Mouse (Mus musculus) CH12.LX (cell line): ENCODE data around the gene Slc20a1. TPM values are rescaled to one million over a fixed set of nuclear protein-coding genes. Genes with fewer than 3 reads are reported as not detected.
A peak's percentile ranks its signal among the peaks of the same experiment; 100 is the strongest.

ENCODE experiments used
- DNase-seq: peaks from one replicate; pipeline ENCODE4 v3.0.0-alpha.2; 2013; ENCODE audit errors: extremely low read depth
- H3K27ac ChIP-seq: 2 replicates; pipeline ENCODE4 v1.5.1; 2012; ENCODE audit warnings: low read depth, mild to moderate bottlenecking, control low read depth, moderate library complexity; ENCODE audit not compliant: insufficient read depth
- H3K27me3 ChIP-seq: replicated peaks from 2 replicates; pipeline ENCODE3; 2012; ENCODE audit warnings: inconsistent platforms
- H3K36me3 ChIP-seq, 2 experiments: replicated peaks in 1 of 2; 2 replicates each; pipeline versions ENCODE3 to v1.6.1; 2012; ENCODE audit warnings: inconsistent platforms in 1 of 2, low read length in 1 of 2, mild to moderate bottlenecking in 1 of 2, mixed read lengths in 1 of 2, moderate library complexity in 1 of 2; ENCODE audit not compliant: control insufficient read depth in 1 of 2, insufficient read depth in 1 of 2
- H3K4me1 ChIP-seq, 2 experiments: 2 replicates each; pipeline ENCODE4 v1.6.1; 2012; ENCODE audit warnings: inconsistent platforms in 1 of 2, moderate library complexity in 1 of 2; ENCODE audit not compliant: insufficient read depth in 2 of 2, control insufficient read depth in 1 of 2
- H3K4me2 ChIP-seq: 2 replicates; pipeline ENCODE4 v1.6.1; 2012; ENCODE audit warnings: low read depth, mild to moderate bottlenecking, control low read depth; ENCODE audit not compliant: poor library complexity, insufficient read depth, severe bottlenecking
- H3K4me3 ChIP-seq, 3 experiments: fragments of 150-350 bp in 1 of 3; sonication (generic) in 1 of 3; replicated peaks in 1 of 3; 2 replicates each; pipeline versions ENCODE3 to v1.5.1; 2011 to 2012; ENCODE audit warnings: low read depth in 2 of 3, low read length in 2 of 3, mild to moderate bottlenecking in 2 of 3, moderate library complexity in 2 of 3, control low read depth in 1 of 3, improper control_type of control experiment in 1 of 3, inconsistent platforms in 1 of 3, mixed read lengths in 1 of 3; ENCODE audit not compliant: poor library complexity in 1 of 3
- H3K79me2 ChIP-seq: replicated peaks from 2 replicates; pipeline ENCODE4 v1.6.1; 2012; ENCODE audit warnings: mild to moderate bottlenecking, moderate library complexity; ENCODE audit not compliant: control insufficient read depth, poor library complexity, insufficient read depth, severe bottlenecking; ENCODE audit errors: extremely low read depth
- H3K9ac ChIP-seq: 2 replicates; pipeline ENCODE4 v1.6.1; 2012; ENCODE audit warnings: low read depth, mild to moderate bottlenecking, control low read depth, moderate library complexity; ENCODE audit not compliant: insufficient read depth
- H3K9me3 ChIP-seq: replicated peaks from 2 replicates; pipeline ENCODE3; 2012; ENCODE audit warnings: low read length, inconsistent platforms, mixed read lengths
- CTCF ChIP-seq, 2 experiments: IDR thresholded peaks in 1 of 2; conservative IDR thresholded peaks in 1 of 2; 2 replicates each; pipeline ENCODE4 v1.5.1; 2011 to 2012; ENCODE audit warnings: low read depth in 2 of 2, low read length in 2 of 2, improper control_type of control experiment in 1 of 2, inconsistent platforms in 1 of 2, mild to moderate bottlenecking in 1 of 2, moderate library complexity in 1 of 2
- IRF4 ChIP-seq: IDR thresholded peaks from 2 replicates; pipeline ENCODE4 v1.6.1; 2014; ENCODE audit warnings: low read depth, mild to moderate bottlenecking, inconsistent platforms, low read length, improper control_type of control experiment
- JUN ChIP-seq: IDR thresholded peaks from 2 replicates; pipeline ENCODE4 v1.6.1; 2011; ENCODE audit warnings: low read depth, mild to moderate bottlenecking, low read length, improper control_type of control experiment, moderate library complexity; ENCODE audit not compliant: insufficient read depth
- MAX ChIP-seq: IDR thresholded peaks from 2 replicates; pipeline ENCODE4 v1.6.1; 2011; ENCODE audit warnings: low read length, improper control_type of control experiment
- POLR2AphosphoS2 ChIP-seq: IDR thresholded peaks from 2 replicates; pipeline ENCODE4 v1.6.1; 2011; ENCODE audit warnings: low read depth, low read length, improper control_type of control experiment
- TBP ChIP-seq: conservative IDR thresholded peaks from 2 replicates; pipeline ENCODE4 v1.6.1; 2011; ENCODE audit warnings: low read depth, low read length, improper control_type of control experiment
- TCF12 ChIP-seq: IDR thresholded peaks from 2 replicates; pipeline ENCODE4 v1.6.1; 2014; ENCODE audit warnings: low read depth, mild to moderate bottlenecking, inconsistent platforms, low read length, improper control_type of control experiment
- USF1 ChIP-seq: IDR thresholded peaks from 2 replicates; pipeline ENCODE4 v1.6.1; 2014; ENCODE audit warnings: low read depth, mild to moderate bottlenecking, inconsistent platforms, low read length, improper control_type of control experiment
- USF2 ChIP-seq: conservative IDR thresholded peaks from 2 replicates; pipeline ENCODE4 v1.6.1; 2011; ENCODE audit warnings: low read depth, low read length, improper control_type of control experiment
- ZNF384 ChIP-seq: IDR thresholded peaks from 2 replicates; pipeline ENCODE4 v1.6.1; 2012; ENCODE audit warnings: low read depth, low read length, improper control_type of control experiment, inconsistent platforms
- dilution Hi-C: fragments of 300-500 bp; cut with MboI; formaldehyde crosslinking; loops from 2 replicates; pipeline ENCODE4 v1.14.3; 2020; ENCODE audit warnings: low sequenced_read_pairs; ENCODE audit not compliant: extremely low pct_unique_long_range_greater_than_20kb, extremely low pct_ligation_motif_present
- in situ Hi-C: fragments of 300-500 bp; cut with MboI; formaldehyde crosslinking; loops from 3 replicates; pipeline ENCODE4 v1.14.3; 2019; ENCODE audit warnings: low sequenced_read_pairs, low pct_ligation_motif_present, low pct_unique_long_range_greater_than_20kb, mixed read lengths
- polyA plus RNA-seq: library from polyadenylated mRNA; unstranded; fragments of >175 nt; gene quantifications from 2 replicates; pipeline ENCODE4 v1.2.1, GENCODE M21; 2012; ENCODE audit warnings: low read depth; ENCODE audit not compliant: insufficient read length
- total RNA-seq, 2 experiments: library from RNA; depleted of rRNA; stranded (reverse); fragments of 300-350 nt in 1 of 2; fragments of >200 nt in 1 of 2; gene quantifications; 2 replicates each; pipeline ENCODE4 v1.2.3; 2012 to 2014

Gene Slc20a1
- total and polyA plus RNA-seq, 3 experiments, result 43.1 to 78.2 (median 72.1) TPM

DNA sequence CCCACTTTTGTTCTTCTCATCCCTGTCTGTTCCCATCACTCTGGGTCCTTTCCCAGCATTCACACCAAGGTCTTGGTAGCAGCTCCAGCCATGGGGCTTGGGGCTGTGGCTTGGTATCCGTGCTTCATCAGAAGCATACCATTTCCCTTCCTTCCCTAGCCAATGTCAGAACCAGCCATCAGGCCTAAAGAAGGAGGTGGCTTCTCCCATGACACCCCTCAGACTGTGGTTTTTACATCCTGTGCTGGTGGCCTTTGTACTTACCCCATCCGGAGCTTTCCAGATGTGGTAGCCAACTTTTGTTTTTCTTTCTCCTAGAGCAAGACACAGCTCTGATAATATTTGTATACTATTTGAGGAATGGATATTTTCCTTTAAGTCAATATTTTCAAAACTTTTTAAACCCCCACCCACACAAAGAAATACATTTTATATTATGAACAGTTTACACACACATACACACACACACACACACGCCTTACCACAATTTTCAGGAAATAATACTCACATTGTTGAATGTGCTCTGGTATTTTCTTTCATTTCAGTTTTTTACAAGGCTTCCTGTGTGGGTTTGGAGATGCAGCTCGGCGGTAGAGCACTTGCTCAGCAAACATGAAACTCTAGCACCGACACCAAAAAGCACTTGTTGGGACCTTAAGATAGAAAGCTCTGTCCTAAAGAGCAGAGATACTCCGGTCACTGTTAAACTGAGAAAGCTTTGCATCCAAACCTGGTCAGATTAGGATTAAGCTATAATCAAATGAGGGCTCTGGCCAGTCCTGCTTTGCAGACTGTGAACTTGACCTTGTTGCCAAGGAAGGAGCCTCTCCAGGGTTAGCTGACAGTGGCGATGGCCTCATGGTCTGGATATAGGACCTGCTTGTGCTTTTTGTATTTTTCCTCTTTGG is 18.4 kb upstream of the Slc20a1 start:
- Histone ChIP-seq H3K4me1 (peaks cover 16 to 86% of the 10 kb centered on the region in 2 experiments), H3K9ac (no peak overlapping the region), H3K36me3 (no peaks in the 10 kb centered on the region), H3K9me3 (no peaks in the 10 kb centered on the region), H3K4me3 (no peak overlapping the region), H3K27ac (no peak overlapping the region), H3K4me2 (peak overlapping the region; percentile 32; the same call in 1 of the 2 replicates), H3K27me3 (no peaks in the 10 kb centered on the region), H3K79me2 (no peaks in the 10 kb centered on the region)
- DNase-seq, result peak; percentile 23
- no peak for TF ChIP-seq IRF4
- TF ChIP-seq TCF12, result no peak
- no peak for TF ChIP-seq TBP
- no peak for TF ChIP-seq MAX
- dilution Hi-C loops (no loop called here), in situ Hi-C loops (loop anchor here (5.0 kb wide), 1 partner anchor 77 kb away; no protein-coding TSS in a partner anchor)

DNA sequence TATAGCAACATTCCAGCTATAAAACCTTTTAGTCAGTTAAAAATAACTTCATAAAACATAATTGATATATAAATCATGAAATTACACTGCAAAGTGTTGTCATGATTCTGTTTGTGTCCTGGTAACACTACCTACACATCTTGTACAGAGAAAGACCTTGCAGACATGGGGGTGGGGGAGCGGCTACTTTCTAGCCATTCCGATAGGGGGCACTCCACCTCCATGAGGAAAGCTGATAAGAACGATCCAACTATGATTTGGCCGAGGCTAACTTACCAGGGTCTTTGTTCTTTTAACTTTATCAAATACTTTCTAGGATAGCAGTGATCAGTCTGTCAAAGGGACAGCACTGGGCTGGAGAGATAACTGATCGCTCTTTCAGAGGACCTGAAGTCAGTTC is 17.1 kb upstream of the Slc20a1 start:
- H3K36me3 ChIP-seq, result no peaks in the 10 kb centered on the region
- DNase-seq, result peak; percentile 33
- dilution Hi-C loops (no loop called here), in situ Hi-C loops (no loop called here)
- no peak overlapping the region for H3K27ac ChIP-seq
- no peaks in the 10 kb centered on the region for H3K79me2 ChIP-seq
- H3K4me3 ChIP-seq, result no peak overlapping the region
- peaks cover 16 to 90% of the 10 kb centered on the region in 2 experiments for H3K4me1 ChIP-seq
- H3K4me2 ChIP-seq, result no peak overlapping the region
- no peaks in the 10 kb centered on the region for H3K27me3 ChIP-seq
- no peak overlapping the region for H3K9ac ChIP-seq
- H3K9me3 ChIP-seq, result no peaks in the 10 kb centered on the region
- TF ChIP-seq CTCF (conservative IDR thresholded peaks at IDR 0.05 in 1 of 2, IDR thresholded peaks at IDR 0.05 in 1 of 2; ENCODE audit: low read depth in 2 of 2, low read length in 2 of 2) (peak in 1 of 2 experiments; percentile 23; a peak in 1 of 4 replicates), POLR2AphosphoS2 (no peak), USF2 (no peak)

DNA sequence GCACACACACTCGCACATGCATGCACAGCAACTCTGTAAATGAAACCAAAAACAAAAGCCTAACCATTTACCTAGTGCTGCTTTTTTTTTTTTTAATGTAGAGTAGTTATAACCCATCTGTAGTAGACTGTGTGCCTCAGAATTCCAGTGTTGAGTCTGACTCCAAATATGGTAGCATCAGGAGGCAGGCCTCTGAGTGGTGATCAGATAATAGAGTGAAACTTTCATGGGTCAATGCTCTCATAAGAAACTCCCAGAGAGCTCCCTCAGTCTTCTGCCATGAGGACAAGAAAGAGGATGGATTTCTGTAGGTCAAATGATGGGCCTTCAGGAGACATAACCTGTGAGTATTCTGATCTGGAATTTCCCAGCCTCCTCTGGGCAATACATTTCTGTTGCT is 16.2 kb upstream of the Slc20a1 start:
- Histone ChIP-seq H3K27me3 (no peaks in the 10 kb centered on the region), H3K79me2 (no peaks in the 10 kb centered on the region), H3K4me1 (peaks cover 10 to 83% of the 10 kb centered on the region in 2 experiments), H3K36me3 (no peaks in the 10 kb centered on the region), H3K4me3 (peak overlapping the region in 2 of 3 experiments; percentile 31 to 50), H3K9ac (peak overlapping the region; percentile 26), H3K27ac (peak overlapping the region; percentile 10; the same call in 1 of the 2 replicates), H3K9me3 (no peaks in the 10 kb centered on the region)
- DNase-seq, result no peak
- dilution Hi-C loops, result no loop called here
- TF ChIP-seq ZNF384 (peak; percentile 47), USF1 (no peak), JUN (no peak)
- TF ChIP-seq, all 38 proteins: peak for 1
- in situ Hi-C loops, result no loop called here
- peak overlapping the region; percentile 76 for H3K4me2 ChIP-seq
